Comparison of ENCODE assay signal across 9 mouse cellular contexts in the genomic region with DNA sequence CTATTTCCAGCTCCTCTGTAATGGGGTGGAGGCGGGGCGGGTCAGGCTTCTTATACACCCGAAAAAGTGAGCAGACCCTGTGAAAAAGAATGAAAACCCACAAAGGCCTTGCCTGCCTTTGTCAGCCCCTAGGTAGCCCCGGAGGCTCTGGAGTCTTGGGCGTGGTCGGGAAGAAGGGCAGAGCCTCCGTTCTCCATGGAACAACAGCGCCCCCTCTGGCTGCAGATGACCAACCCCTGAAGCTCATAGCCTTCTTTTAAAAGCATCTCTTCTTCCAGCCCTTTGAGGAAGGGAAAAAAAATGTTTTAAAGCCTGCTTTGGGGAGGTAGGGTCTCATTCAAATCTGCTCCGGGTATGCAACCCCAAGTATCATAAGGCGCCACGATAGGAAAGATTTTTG. TPM values are rescaled to one million over a fixed set of nuclear protein-coding genes. Genes with fewer than 3 reads are reported as not detected.
DNase-seq lines count a peak whose midpoint lies in the region; ATAC-seq lines count a peak whose summit lies in the region.
"Had no signal": no experiment of that assay in that cellular context is flagged by ENCODE, and none has a peak within 500 bp of the region (broad histone marks: within the 10 kb centered on the region; RNA-seq: fewer than 3 reads in every experiment).

No protein-coding gene starts in this region.

- peaks cover 9% of the 10 kb centered on the region for H3K4me1 ChIP-seq in embryonic facial prominence, embryonic 11.5 days (ENCODE audit: control insufficient read depth, insufficient read depth, low read length)
- H3K4me1 ChIP-seq in heart, embryonic 13.5 days = peaks cover 64% of the 10 kb centered on the region
- H3K4me1 ChIP-seq in midbrain, embryonic 14.5 days (ENCODE audit: control insufficient read depth, insufficient read depth, low read length) = peaks cover 7% of the 10 kb centered on the region

- WGBS in embryonic facial prominence, embryonic 11.5 days = 22% methylated on average over 11 of the region's 11 CpGs
- 17% methylated on average over 11 of the region's 11 CpGs for WGBS in heart, embryonic 13.5 days
- WGBS in midbrain, embryonic 14.5 days = 16% methylated on average over 11 of the region's 11 CpGs

- DNase-seq in cerebellum, adult 11 months = peak; percentile 11
- no peak for DNase-seq in cerebellum, adult 11-12 months
- peak; percentile 52 to 76 for DNase-seq in adrenal gland, adult 18-20 months (ENCODE audit: low spot score in 2 of 2)
- peak; percentile 89 for DNase-seq in embryonic facial prominence, embryonic 11.5 days (ENCODE audit: low spot score)
- peak; percentile 52 to 77 for DNase-seq in layer of hippocampus, postnatal 25 days (ENCODE audit: extremely low spot score in 1 of 2, low spot score in 1 of 2)
- peak; percentile 67 for DNase-seq in midbrain, embryonic 14.5 days
- peak; percentile 32 for DNase-seq in thymus, postnatal 25 days

- ATAC-seq in embryonic facial prominence, embryonic 11.5 days (replicated peaks; ENCODE audit: insufficient number of reproducible peaks, low FRiP score, low TSS enrichment, low read depth) = no peak
- no peak for ATAC-seq in heart, embryonic 13.5 days (ENCODE audit: extremely low read depth, insufficient number of reproducible peaks, low FRiP score, low TSS enrichment)
- ATAC-seq in midbrain, embryonic 14.5 days (ENCODE audit: low FRiP score, low TSS enrichment) = no peak

- H3K4me2 ChIP-seq in embryonic facial prominence, embryonic 11.5 days (ENCODE audit: low read depth, low read length) = no peak overlapping the region
- peak overlapping the region; percentile 43; the same call in 1 of the 2 replicates for H3K4me2 ChIP-seq in heart, embryonic 13.5 days
- H3K4me2 ChIP-seq in midbrain, embryonic 14.5 days (ENCODE audit: low read length) = no peak overlapping the region

- no peak overlapping the region for H3K27ac ChIP-seq in embryonic facial prominence, embryonic 11.5 days (replicated peaks; ENCODE audit: low read depth, low read length)
- H3K27ac ChIP-seq in heart, embryonic 13.5 days (replicated peaks) = no peak overlapping the region
- H3K27ac ChIP-seq in midbrain, embryonic 14.5 days (replicated peaks; ENCODE audit: low read depth, low read length) = no peak overlapping the region

- peak overlapping the region; percentile 28; the same call in 1 of the 2 replicates for H3K9ac ChIP-seq in embryonic facial prominence, embryonic 11.5 days (replicated peaks; ENCODE audit: low read length)
- peak overlapping the region; percentile 20; the same call in 1 of the 2 replicates for H3K9ac ChIP-seq in heart, embryonic 13.5 days
- no peak overlapping the region for H3K9ac ChIP-seq in midbrain, embryonic 14.5 days (replicated peaks; ENCODE audit: low read length)

- H3K27me3 ChIP-seq in embryonic facial prominence, embryonic 11.5 days (ENCODE audit: control insufficient read depth, insufficient read depth, low read length) = no peaks in the 10 kb centered on the region
- H3K27me3 ChIP-seq in heart, embryonic 13.5 days (replicated peaks) = no peaks in the 10 kb centered on the region
- H3K27me3 ChIP-seq in midbrain, embryonic 14.5 days (ENCODE audit: control insufficient read depth, insufficient read depth, low read length) = no peaks in the 10 kb centered on the region

- no peaks in the 10 kb centered on the region for H3K9me3 ChIP-seq in embryonic facial prominence, embryonic 11.5 days (replicated peaks; ENCODE audit: control insufficient read depth, low read length)
- H3K9me3 ChIP-seq in heart, embryonic 13.5 days = no peaks in the 10 kb centered on the region
- H3K9me3 ChIP-seq in midbrain, embryonic 14.5 days (ENCODE audit: control insufficient read depth, low read length) = no peaks in the 10 kb centered on the region
- H3K9me3 ChIP-seq: megakaryocyte, embryonic 14.5 days had no signal

- H3K4me3 ChIP-seq in embryonic facial prominence, embryonic 11.5 days (ENCODE audit: low read depth, low read length) = no peak overlapping the region
- no peak overlapping the region for H3K4me3 ChIP-seq in heart, embryonic 13.5 days
- no peak overlapping the region for H3K4me3 ChIP-seq in midbrain, embryonic 14.5 days (replicated peaks; ENCODE audit: low read depth, low read length)
- H3K4me3 ChIP-seq: megakaryocyte, embryonic 14.5 days had no signal

- no peaks in the 10 kb centered on the region for H3K36me3 ChIP-seq in embryonic facial prominence, embryonic 11.5 days (replicated peaks; ENCODE audit: control insufficient read depth, insufficient read depth, low read depth, low read length)
- peaks cover 2% of the 10 kb centered on the region; the same call in 1 of the 2 replicates for H3K36me3 ChIP-seq in heart, embryonic 13.5 days
- H3K36me3 ChIP-seq in midbrain, embryonic 14.5 days (ENCODE audit: control insufficient read depth, insufficient read depth, low read length) = no peaks in the 10 kb centered on the region

RNA-seq across cellular contexts. Expression of a gene that starts 2.4 kb away (rescaled TPM):
- total RNA-seq in adrenal gland, adult 18-20 months (2021) = 100 to 1,000 TPM; 125 to 158 TPM
- polyA plus RNA-seq in embryonic facial prominence, embryonic 11.5 days (2014; fragmentation: Nextera tagmentation; extraction: Ambion mirVana) = 18.5 and 19.8 TPM in 2 replicates
- 49.6 and 55.5 TPM in 2 replicates for polyA plus RNA-seq in heart, embryonic 13.5 days (2015; fragmentation: Nextera tagmentation; extraction: Ambion mirVana)
- total RNA-seq in layer of hippocampus, postnatal 25 days (2021) = 10 to 100 TPM; 16.6 to 19.7 TPM
- 0.54 and 15.7 TPM in 2 replicates for polyA plus RNA-seq in midbrain, embryonic 14.5 days (2014; fragmentation: Nextera tagmentation; extraction: Ambion mirVana)
